Mouse (Mus musculus): ENCODE results near the gene Ccr2. TPM values are rescaled to one million over a fixed set of nuclear protein-coding genes. Genes with fewer than 3 reads are reported as not detected.

Ccr2 gene
- polyA plus RNA-seq, 1 experiment from 2014 or later = 4.3 TPM

DNA sequence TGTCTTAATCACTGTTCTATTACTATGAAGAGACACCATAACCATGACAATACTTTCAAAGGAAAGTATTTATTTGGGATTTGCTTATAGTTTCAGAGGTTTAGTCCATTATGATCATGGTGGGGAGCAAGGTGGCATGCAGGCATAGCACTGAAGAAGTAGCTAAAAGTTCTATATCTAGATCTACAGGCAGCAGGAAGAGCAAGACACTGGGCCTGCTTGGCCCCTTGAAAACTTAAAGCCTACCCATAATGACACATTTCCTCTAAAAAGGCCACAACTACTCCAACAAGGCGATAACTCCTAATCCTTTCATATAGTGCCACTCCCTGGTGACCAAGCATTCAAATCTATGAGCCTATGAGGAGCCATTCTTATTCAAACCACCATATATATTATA is 10.2 kb downstream of the Ccr2 start:
- H3K4me1 ChIP-seq (replicated peaks; ENCODE audit: control insufficient read depth, insufficient read depth, low read length) = no peaks in the 10 kb centered on the region
- H3K27me3 ChIP-seq (replicated peaks; ENCODE audit: control insufficient read depth, insufficient read depth, low read length) = no peaks in the 10 kb centered on the region
- WGBS = 96% methylated on average over 1 of the region's 1 CpGs
- no peak overlapping the region for H3K9ac ChIP-seq (ENCODE audit: low read length)
- H3K36me3 ChIP-seq (ENCODE audit: control insufficient read depth, insufficient read depth, low read length) = no peaks in the 10 kb centered on the region
- H3K4me2 ChIP-seq (ENCODE audit: low read length) = no peak overlapping the region
- no peak overlapping the region for H3K4me3 ChIP-seq (ENCODE audit: low read depth, low read length)
- no peak for DNase-seq (ENCODE audit: low spot score)
- H3K27ac ChIP-seq (ENCODE audit: low read depth) = no peak overlapping the region
- ATAC-seq (replicated peaks; ENCODE audit: low FRiP score, low TSS enrichment, low read depth) = no peak
- H3K9me3 ChIP-seq (ENCODE audit: control insufficient read depth, low read length) = no peaks in the 10 kb centered on the region

DNA sequence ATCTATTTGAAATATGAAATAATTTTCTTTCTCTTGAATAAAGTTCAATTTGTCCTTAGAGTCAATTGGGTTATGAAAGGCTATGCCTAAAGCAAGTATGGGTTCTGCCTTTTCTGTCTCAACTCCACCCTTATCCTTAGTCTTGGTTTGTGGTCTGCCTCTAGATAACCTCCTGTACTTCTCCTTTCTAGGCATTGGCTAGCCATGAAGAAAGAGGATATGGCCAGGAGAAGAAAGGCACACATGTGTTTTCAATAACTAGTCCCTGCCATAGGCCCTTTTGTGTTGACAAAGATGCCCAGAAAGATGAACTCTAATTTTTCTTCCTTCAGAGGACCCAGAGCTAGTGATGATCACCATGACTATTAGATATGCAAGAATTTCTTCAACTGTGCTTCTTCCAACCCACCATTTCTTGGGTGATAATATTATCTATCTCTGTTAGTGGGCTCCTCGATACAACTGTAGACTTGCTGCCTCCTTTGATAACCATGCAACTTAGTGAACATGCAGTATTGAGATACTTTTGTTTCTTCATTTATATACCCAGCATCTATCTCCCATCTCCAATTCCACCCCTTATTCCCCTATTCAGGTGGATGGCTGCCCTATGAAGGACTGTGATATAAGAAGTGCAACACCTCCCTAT is 11.0 kb downstream of the Ccr2 start:
- 96% methylated on average over 1 of the region's 1 CpGs for WGBS
- Histone ChIP-seq H3K27ac (ENCODE audit: low read depth) (no peak overlapping the region), H3K9me3 (ENCODE audit: control insufficient read depth, low read length) (no peaks in the 10 kb centered on the region), H3K9ac (ENCODE audit: low read length) (no peak overlapping the region), H3K36me3 (ENCODE audit: control insufficient read depth, insufficient read depth, low read length) (no peaks in the 10 kb centered on the region), H3K4me1 (replicated peaks; ENCODE audit: control insufficient read depth, insufficient read depth, low read length) (no peaks in the 10 kb centered on the region), H3K4me2 (ENCODE audit: low read length) (no peak overlapping the region), H3K4me3 (ENCODE audit: low read depth, low read length) (no peak overlapping the region), H3K27me3 (replicated peaks; ENCODE audit: control insufficient read depth, insufficient read depth, low read length) (no peaks in the 10 kb centered on the region)
- ATAC-seq (replicated peaks; ENCODE audit: low FRiP score, low TSS enrichment, low read depth) (no peak), DNase-seq (ENCODE audit: low spot score) (no peak)

DNA sequence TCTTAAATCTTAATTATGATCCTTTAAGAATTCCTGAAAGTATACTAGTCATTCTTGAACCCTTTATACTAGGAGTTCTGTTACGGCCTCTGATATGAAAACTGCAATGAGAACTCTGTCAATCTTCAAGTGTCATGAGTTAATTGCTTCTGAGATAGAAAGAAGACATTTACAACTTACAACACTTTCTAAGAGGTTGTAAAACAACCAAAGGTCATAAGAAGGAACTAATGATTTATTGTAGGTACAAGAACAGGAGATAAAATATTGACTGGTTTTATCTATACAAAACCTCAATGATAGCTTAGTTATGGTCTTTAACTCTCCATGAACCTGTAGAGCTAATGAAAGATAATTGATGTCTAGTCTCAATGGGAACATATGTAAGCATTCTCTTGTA is 12.0 kb downstream of the Ccr2 start:
- Histone ChIP-seq H3K4me3 (ENCODE audit: low read depth, low read length) (no peak overlapping the region), H3K27ac (ENCODE audit: low read depth) (no peak overlapping the region), H3K36me3 (ENCODE audit: control insufficient read depth, insufficient read depth, low read length) (no peaks in the 10 kb centered on the region), H3K4me2 (ENCODE audit: low read length) (no peak overlapping the region), H3K27me3 (replicated peaks; ENCODE audit: control insufficient read depth, insufficient read depth, low read length) (no peaks in the 10 kb centered on the region), H3K9me3 (ENCODE audit: control insufficient read depth, low read length) (no peaks in the 10 kb centered on the region), H3K4me1 (replicated peaks; ENCODE audit: control insufficient read depth, insufficient read depth, low read length) (no peaks in the 10 kb centered on the region), H3K9ac (ENCODE audit: low read length) (no peak overlapping the region)
- WGBS = 35% methylated on average over 1 of the region's 1 CpGs
- ATAC-seq (replicated peaks; ENCODE audit: low FRiP score, low TSS enrichment, low read depth) = no peak; the same call in 1 of the 2 replicates
- DNase-seq (ENCODE audit: low spot score) = no peak

DNA sequence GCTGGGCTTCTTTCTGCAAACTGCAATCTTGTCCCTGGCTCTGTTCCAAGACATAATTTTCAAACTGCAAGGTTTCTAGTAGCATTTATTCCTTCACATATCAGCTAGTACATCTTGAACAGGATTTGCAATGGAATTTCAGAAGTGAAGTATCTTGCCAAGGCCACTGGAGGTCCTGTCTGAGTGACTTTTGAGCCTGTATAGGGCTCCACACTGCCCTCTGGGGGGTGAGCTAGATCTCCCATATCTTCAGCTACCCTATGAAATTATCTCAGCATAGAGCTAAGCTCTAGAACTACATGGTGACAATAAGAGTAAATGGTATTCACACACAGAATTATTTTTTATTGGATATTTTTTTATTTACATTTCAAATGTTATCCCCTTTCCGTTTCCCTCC is 16.7 kb downstream of the Ccr2 start:
- Histone ChIP-seq H3K4me2 (ENCODE audit: low read length) (no peak overlapping the region), H3K36me3 (ENCODE audit: control insufficient read depth, insufficient read depth, low read length) (no peaks in the 10 kb centered on the region), H3K9me3 (ENCODE audit: control insufficient read depth, low read length) (no peaks in the 10 kb centered on the region), H3K27me3 (replicated peaks; ENCODE audit: control insufficient read depth, insufficient read depth, low read length) (no peaks in the 10 kb centered on the region), H3K4me3 (ENCODE audit: low read depth, low read length) (no peak overlapping the region), H3K4me1 (replicated peaks; ENCODE audit: control insufficient read depth, insufficient read depth, low read length) (no peaks in the 10 kb centered on the region), H3K27ac (ENCODE audit: low read depth) (no peak overlapping the region), H3K9ac (ENCODE audit: low read length) (no peak overlapping the region)
- ATAC-seq (replicated peaks; ENCODE audit: low FRiP score, low TSS enrichment, low read depth) (no peak), DNase-seq (ENCODE audit: low spot score) (no peak)
- 88% methylated on average over 1 of the region's 1 CpGs for WGBS

DNA sequence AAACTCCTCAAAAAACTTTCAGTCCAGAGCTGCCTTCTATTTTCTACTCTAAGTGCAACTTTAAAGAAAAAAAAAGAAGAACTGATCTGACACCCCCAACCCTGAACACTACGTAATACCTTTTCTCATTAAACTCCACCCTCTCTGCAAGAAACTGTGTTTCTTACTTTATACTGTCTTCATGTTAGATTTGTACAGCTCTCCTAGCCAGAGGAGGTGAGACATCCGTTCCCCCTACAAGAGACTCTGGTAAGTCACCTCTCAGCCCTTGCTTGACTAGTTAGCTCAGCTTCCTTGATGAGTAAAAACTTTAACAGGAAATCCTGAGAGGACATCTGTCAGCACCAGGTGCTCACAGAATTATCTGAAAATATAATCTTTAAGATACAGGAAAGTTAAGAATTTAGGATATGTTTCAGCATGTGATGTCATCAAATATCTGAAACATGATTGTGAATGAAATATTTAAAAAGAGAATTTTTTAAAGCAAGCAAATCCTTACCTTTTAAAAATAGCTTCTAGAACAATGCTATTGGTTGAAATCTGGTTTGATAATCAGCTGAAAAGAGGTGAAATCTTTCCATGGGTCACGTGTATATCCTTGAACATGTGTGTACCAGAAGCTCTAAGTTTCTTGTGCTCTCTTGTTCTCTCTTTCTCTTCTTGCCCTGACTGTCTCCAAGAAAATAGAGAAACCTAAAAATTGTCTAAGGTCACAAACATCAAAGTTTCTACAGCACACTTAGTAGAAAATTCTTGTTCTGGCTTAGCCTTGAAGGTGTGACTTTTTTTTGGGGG is 19.8 kb downstream of the Ccr2 start, which contains the start of gene Ccr5:
Gene Ccr5, plus strand, starts transcription at position 157 of the 798 bp plus-strand sequence.
- Histone ChIP-seq H3K4me3 (ENCODE audit: low read depth, low read length) (no peak within 1 kb of the TSS), H3K36me3 (ENCODE audit: control insufficient read depth, insufficient read depth, low read length) (no peaks in the 10 kb centered on the region), H3K27me3 (replicated peaks; ENCODE audit: control insufficient read depth, insufficient read depth, low read length) (no peaks in the 10 kb centered on the region), H3K27ac (ENCODE audit: low read depth) (no peak within 1 kb of the TSS), H3K4me2 (ENCODE audit: low read length) (no peak within 1 kb of the TSS), H3K9me3 (ENCODE audit: control insufficient read depth, low read length) (no peaks in the 10 kb centered on the region), H3K9ac (ENCODE audit: low read length) (no peak within 1 kb of the TSS), H3K4me1 (replicated peaks; ENCODE audit: control insufficient read depth, insufficient read depth, low read length) (peaks cover 4% of the 10 kb centered on the region; the same call in 1 of the 2 replicates)
- 77% methylated on average over 3 of the region's 3 CpGs for WGBS
- ATAC-seq (replicated peaks; ENCODE audit: low FRiP score, low TSS enrichment, low read depth) (no peak), DNase-seq (ENCODE audit: low spot score) (no peak)

DNA sequence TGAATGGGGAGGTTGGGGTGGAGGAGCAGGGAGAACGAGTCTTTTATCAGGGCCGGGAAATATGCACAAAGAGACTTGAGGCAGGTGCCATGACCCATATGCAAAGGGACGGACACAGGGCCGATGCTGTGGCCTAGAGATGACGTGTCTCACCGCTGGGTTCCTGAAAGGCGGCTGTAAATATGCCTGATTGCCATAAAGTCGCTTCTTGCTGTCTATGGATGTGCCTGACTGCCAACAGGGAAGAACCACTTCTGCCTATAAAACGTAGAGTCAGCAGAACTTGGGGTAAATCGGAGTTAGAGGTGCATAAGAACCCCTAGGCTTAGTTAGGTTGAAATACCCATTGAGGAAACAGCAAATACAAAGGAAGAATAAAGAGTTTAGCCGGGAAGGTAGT is 23.8 kb downstream of the Ccr2 start:
- H3K9ac ChIP-seq (ENCODE audit: low read length) = no peak overlapping the region
- H3K4me1 ChIP-seq (replicated peaks; ENCODE audit: control insufficient read depth, insufficient read depth, low read length) = peaks cover 4% of the 10 kb centered on the region; the same call in 1 of the 2 replicates
- no peak for DNase-seq (ENCODE audit: low spot score)
- 79% methylated on average over 11 of the region's 11 CpGs for WGBS
- no peak overlapping the region for H3K4me3 ChIP-seq (ENCODE audit: low read depth, low read length)
- no peaks in the 10 kb centered on the region for H3K36me3 ChIP-seq (ENCODE audit: control insufficient read depth, insufficient read depth, low read length)
- H3K27me3 ChIP-seq (replicated peaks; ENCODE audit: control insufficient read depth, insufficient read depth, low read length) = no peaks in the 10 kb centered on the region
- no peaks in the 10 kb centered on the region for H3K9me3 ChIP-seq (ENCODE audit: control insufficient read depth, low read length)
- no peak for ATAC-seq (replicated peaks; ENCODE audit: low FRiP score, low TSS enrichment, low read depth)
- no peak overlapping the region for H3K4me2 ChIP-seq (ENCODE audit: low read length)
- H3K27ac ChIP-seq (ENCODE audit: low read depth) = no peak overlapping the region

DNA sequence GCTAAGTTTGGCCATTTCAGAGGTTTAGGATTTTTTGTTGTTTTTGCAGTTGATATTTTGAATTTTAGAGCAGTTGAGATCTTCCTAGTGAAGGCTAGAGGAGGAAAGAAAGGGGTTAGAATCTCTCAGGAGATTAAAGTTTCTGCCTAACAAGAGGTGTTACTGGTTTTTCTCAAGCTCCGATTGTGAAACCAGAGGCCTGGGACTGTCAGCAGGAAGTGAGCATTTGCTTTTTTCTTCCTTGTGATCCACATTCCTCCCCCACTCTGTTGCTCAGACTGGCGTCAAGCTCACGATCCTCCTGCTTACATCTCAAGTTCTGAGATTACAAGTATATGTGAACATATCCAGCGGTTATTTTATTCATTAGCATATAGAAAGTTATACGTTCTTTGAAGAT is 24.6 kb downstream of the Ccr2 start:
- no peak for ATAC-seq (replicated peaks; ENCODE audit: low FRiP score, low TSS enrichment, low read depth)
- H3K27ac ChIP-seq (ENCODE audit: low read depth) = peak overlapping the region; percentile 52
- no peak for DNase-seq (ENCODE audit: low spot score)

DNA sequence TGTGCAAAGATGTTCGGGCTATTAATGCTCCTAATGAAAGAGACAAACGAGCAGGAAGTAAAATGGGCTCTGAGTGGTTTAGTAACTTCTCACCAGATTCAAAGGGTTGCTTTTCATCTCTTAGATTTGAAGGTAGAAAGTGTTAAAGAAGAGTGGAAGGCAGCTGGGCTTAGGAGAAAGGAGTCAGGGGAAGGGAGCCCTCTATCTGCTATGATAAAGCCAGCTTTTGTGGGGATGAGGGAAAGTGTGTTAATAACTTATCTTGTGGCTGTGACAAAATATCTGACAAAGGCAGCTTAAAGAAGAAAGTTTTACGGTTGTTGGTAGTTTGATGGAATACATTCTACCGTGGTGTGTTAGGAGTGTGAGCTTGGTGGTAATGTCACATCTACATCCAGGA is 25.7 kb downstream of the Ccr2 start:
- H3K9me3 ChIP-seq (ENCODE audit: control insufficient read depth, low read length) = no peaks in the 10 kb centered on the region
- H3K4me2 ChIP-seq (ENCODE audit: low read length) = no peak overlapping the region
- DNase-seq (ENCODE audit: low spot score) = no peak
- no peaks in the 10 kb centered on the region for H3K27me3 ChIP-seq (replicated peaks; ENCODE audit: control insufficient read depth, insufficient read depth, low read length)
- H3K4me1 ChIP-seq (replicated peaks; ENCODE audit: control insufficient read depth, insufficient read depth, low read length) = peaks cover 4% of the 10 kb centered on the region; the same call in 1 of the 2 replicates
- H3K36me3 ChIP-seq (ENCODE audit: control insufficient read depth, insufficient read depth, low read length) = no peaks in the 10 kb centered on the region
- peak overlapping the region; percentile 54; the same call in 1 of the 2 replicates for H3K27ac ChIP-seq (ENCODE audit: low read depth)
- H3K4me3 ChIP-seq (ENCODE audit: low read depth, low read length) = no peak overlapping the region
- no peak overlapping the region for H3K9ac ChIP-seq (ENCODE audit: low read length)
- no peak for ATAC-seq (replicated peaks; ENCODE audit: low FRiP score, low TSS enrichment, low read depth)
- WGBS = 35% methylated on average over 4 of the region's 4 CpGs

More for the DNA sequence above, 24.6 kb downstream of the Ccr2 start:
- Histone ChIP-seq H3K4me1 (replicated peaks; ENCODE audit: control insufficient read depth, insufficient read depth, low read length) (peaks cover 4% of the 10 kb centered on the region; the same call in 1 of the 2 replicates), H3K4me3 (ENCODE audit: low read depth, low read length) (no peak overlapping the region), H3K9ac (ENCODE audit: low read length) (no peak overlapping the region; the same call in 1 of the 2 replicates), H3K9me3 (ENCODE audit: control insufficient read depth, low read length) (no peaks in the 10 kb centered on the region), H3K36me3 (ENCODE audit: control insufficient read depth, insufficient read depth, low read length) (no peaks in the 10 kb centered on the region), H3K27me3 (replicated peaks; ENCODE audit: control insufficient read depth, insufficient read depth, low read length) (no peaks in the 10 kb centered on the region), H3K4me2 (ENCODE audit: low read length) (0 out of 2 replicates have a peak overlapping the region, but pooled peaks have one; percentile 0)
- WGBS = 28% methylated on average over 5 of the region's 5 CpGs
